11 mouse cellular contexts compared by ENCODE assay signal in genomic region chrX:100778397-100778796, GRCm38 (mm10). TPM values are rescaled to one million over a fixed set of nuclear protein-coding genes. Genes with fewer than 3 reads are reported as not detected.
DNase-seq lines count a peak whose midpoint lies in the region; ATAC-seq lines count a peak whose summit lies in the region.
"Had no signal": no experiment of that assay in that cellular context is flagged by ENCODE, and none has a peak within 500 bp of the region (broad histone marks: within the 10 kb centered on the region; RNA-seq: fewer than 3 reads in every experiment).

No protein-coding gene starts in this region.

- no peak for ATAC-seq in kidney, embryonic 15.5 days (replicated peaks; ENCODE audit: low FRiP score)
- no peak for ATAC-seq in embryonic facial prominence, embryonic 15.5 days (ENCODE audit: insufficient number of reproducible peaks, low FRiP score, low TSS enrichment, low read depth)
- ATAC-seq in intestine, embryonic 14.5 days (replicated peaks; ENCODE audit: low FRiP score, low TSS enrichment, low read depth): no peak
- ATAC-seq in granulocyte monocyte progenitor cell, adult 5-6 weeks (replicated peaks; ENCODE audit: poor library complexity, severe bottlenecking): no peak

- H3K4me1 ChIP-seq in kidney, embryonic 15.5 days: 0 out of 2 replicates have a peak, but pooled peaks cover 6% of the 10 kb centered on the region
- peaks cover 10% of the 10 kb centered on the region; the same call in 1 of the 2 replicates for H3K4me1 ChIP-seq in embryonic facial prominence, embryonic 15.5 days
- peaks cover 3% of the 10 kb centered on the region; the same call in 1 of the 2 replicates for H3K4me1 ChIP-seq in intestine, embryonic 14.5 days (replicated peaks; ENCODE audit: control insufficient read depth, insufficient read depth, low read length)

- H3K4me2 ChIP-seq in kidney, embryonic 15.5 days: peak overlapping the region; percentile 51
- peak overlapping the region; percentile 49 for H3K4me2 ChIP-seq in embryonic facial prominence, embryonic 15.5 days (replicated peaks)
- peak overlapping the region; percentile 56 for H3K4me2 ChIP-seq in intestine, embryonic 14.5 days (ENCODE audit: low read length)

- no peak overlapping the region for H3K27ac ChIP-seq in kidney, embryonic 15.5 days
- H3K27ac ChIP-seq in embryonic facial prominence, embryonic 15.5 days (replicated peaks): no peak overlapping the region
- no peak overlapping the region for H3K27ac ChIP-seq in intestine, embryonic 14.5 days (ENCODE audit: low read depth)

- H3K9ac ChIP-seq in kidney, embryonic 15.5 days: 0 out of 2 replicates have a peak overlapping the region, but pooled peaks have one; percentile 55
- no peak overlapping the region for H3K9ac ChIP-seq in embryonic facial prominence, embryonic 15.5 days
- H3K9ac ChIP-seq in intestine, embryonic 14.5 days (ENCODE audit: low read length): peak overlapping the region; percentile 68; the same call in 1 of the 2 replicates

- peak overlapping the region; percentile 61 for H3K4me3 ChIP-seq in kidney, embryonic 15.5 days (replicated peaks)
- H3K4me3 ChIP-seq in embryonic facial prominence, embryonic 15.5 days (replicated peaks): peak overlapping the region; percentile 53
- H3K4me3 ChIP-seq in intestine, embryonic 14.5 days (ENCODE audit: low read depth, low read length): peak overlapping the region; percentile 51

- H3K9me3 ChIP-seq in kidney, embryonic 15.5 days (replicated peaks): no peaks in the 10 kb centered on the region
- no peaks in the 10 kb centered on the region for H3K9me3 ChIP-seq in embryonic facial prominence, embryonic 15.5 days (replicated peaks)
- H3K9me3 ChIP-seq in intestine, embryonic 14.5 days (ENCODE audit: control insufficient read depth, low read length): no peaks in the 10 kb centered on the region
- H3K9me3 ChIP-seq: G1E had no signal

- 34% methylated on average over 5 of the region's 5 CpGs for WGBS in kidney, embryonic 15.5 days
- WGBS in embryonic facial prominence, embryonic 15.5 days: 29% methylated on average over 5 of the region's 5 CpGs
- WGBS in intestine, embryonic 14.5 days: 26% methylated on average over 5 of the region's 5 CpGs

- H3K27me3 ChIP-seq in kidney, embryonic 15.5 days: 0 out of 2 replicates have a peak, but pooled peaks cover 6% of the 10 kb centered on the region
- no peaks in the 10 kb centered on the region for H3K27me3 ChIP-seq in embryonic facial prominence, embryonic 15.5 days
- no peaks in the 10 kb centered on the region for H3K27me3 ChIP-seq in intestine, embryonic 14.5 days (replicated peaks; ENCODE audit: control insufficient read depth, insufficient read depth, low read length)

- no peaks in the 10 kb centered on the region for H3K36me3 ChIP-seq in kidney, embryonic 15.5 days
- no peaks in the 10 kb centered on the region for H3K36me3 ChIP-seq in embryonic facial prominence, embryonic 15.5 days
- H3K36me3 ChIP-seq in intestine, embryonic 14.5 days (ENCODE audit: control insufficient read depth, insufficient read depth, low read length): no peaks in the 10 kb centered on the region
- H3K36me3 ChIP-seq: G1E had no signal

- DNase-seq in kidney, adult 11 months: no peak
- DNase-seq in intestine, embryonic 14.5 days (ENCODE audit: low spot score): no peak
- DNase-seq in naive thymus-derived CD4-positive, alpha-beta T cell, adult 2 months (ENCODE audit: low read depth): peak; percentile 5
- DNase-seq in left cerebral cortex, adult 9 months (ENCODE audit: low spot score in 2 of 2): no peak
- DNase-seq in natural killer cell, adult 2 months (ENCODE audit: low spot score in 2 of 2): no peak
- DNase-seq: gastrocnemius, postnatal 10 days; right cerebral cortex, postnatal 4 days had no signal

RNA-seq across cellular contexts. Expression of gene Dlg3, which starts 10.9 kb away (rescaled TPM):
- polyA plus RNA-seq in kidney, embryonic 15.5 days (2015; fragmentation: Nextera tagmentation; extraction: Ambion mirVana): 4.6 and 5.0 TPM in 2 replicates
- polyA plus RNA-seq in embryonic facial prominence, embryonic 15.5 days (2015; fragmentation: Nextera tagmentation; extraction: Ambion mirVana): 3.6 and 4.8 TPM in 2 replicates
- polyA plus RNA-seq in intestine, embryonic 14.5 days (2014; fragmentation: Nextera tagmentation; extraction: Ambion mirVana): 7.7 and 8.4 TPM in 2 replicates
- 3.3 and 6.3 TPM in 2 replicates for total RNA-seq in granulocyte monocyte progenitor cell, adult 5-6 weeks (2014; fragmentation: Nextera tagmentation)
- 2.7 and 4.1 TPM in 2 replicates for total RNA-seq in granulocyte monocyte progenitor cell, adult 5-6 weeks (2017)
- polyA plus RNA-seq: G1E had no signal

RNA-seq across cellular contexts. Expression of gene Gdpd2, which starts 48.7 kb away (rescaled TPM):
- 2.1 and 3.3 TPM in 2 replicates for polyA plus RNA-seq in kidney, embryonic 15.5 days (2015; fragmentation: Nextera tagmentation; extraction: Ambion mirVana)
- 15.1 and 15.8 TPM in 2 replicates for polyA plus RNA-seq in embryonic facial prominence, embryonic 15.5 days (2015; fragmentation: Nextera tagmentation; extraction: Ambion mirVana)
- 0.16 and 0.31 TPM in 2 replicates for polyA plus RNA-seq in intestine, embryonic 14.5 days (2014; fragmentation: Nextera tagmentation; extraction: Ambion mirVana)
- not detected in 2 replicates for total RNA-seq in granulocyte monocyte progenitor cell, adult 5-6 weeks (2014; fragmentation: Nextera tagmentation)
- not detected in 2 replicates for total RNA-seq in granulocyte monocyte progenitor cell, adult 5-6 weeks (2017)
- polyA plus RNA-seq: G1E had no signal
